Mouse (Mus musculus): ENCODE results near the gene Wrap73. TPM values are rescaled to one million over a fixed set of nuclear protein-coding genes. Genes with fewer than 3 reads are reported as not detected.

Gene Wrap73
- total RNA-seq, 2 experiments from 2014 or later: 12.6 to 13.5 TPM

Other genes with a start within 250 kb of the Wrap73 start
- 10 to 100 TPM; 13.5 to 16.1 TPM for gene A430005L14Rik, start 185.1 kb upstream of the Wrap73 start, total RNA-seq (2021)
- 1 to 10 TPM; 3.7 to 4.9 TPM for gene Dffb, start 167.2 kb upstream of the Wrap73 start, total RNA-seq (2021)
- gene Cep104, start 167.2 kb upstream of the Wrap73 start, total RNA-seq (2021): 10 to 100 TPM; 25.1 to 26.4 TPM
- 10 to 100 TPM; 33.8 to 36.3 TPM for gene Lrrc47, start 130.6 kb upstream of the Wrap73 start, total RNA-seq (2021)
- 1 to 10 TPM; 5.8 to 7.0 TPM for gene Smim1, start 116.1 kb upstream of the Wrap73 start, total RNA-seq (2021)
- gene Ccdc27, start 99.7 kb upstream of the Wrap73 start, total RNA-seq (2021): not detected
- gene Trp73, start 2.2 kb upstream of the Wrap73 start, total RNA-seq (2021): under 1 TPM; 0.05 to 0.07 TPM
- 100 to 1,000 TPM; 121 to 126 TPM for gene Tprgl, start 18.3 kb downstream of the Wrap73 start, total RNA-seq (2021)
- 10 to 100 TPM; 18.2 to 20.6 TPM for gene Megf6, start 28.4 kb downstream of the Wrap73 start, total RNA-seq (2021)
- gene Arhgef16, start 159.3 kb downstream of the Wrap73 start, total RNA-seq (2021): under 1 TPM; 0.65 to 0.71 TPM
- gene B230104I21Rik, start 193.8 kb downstream of the Wrap73 start, total RNA-seq (2021): not detected